9 mouse cellular contexts compared by ENCODE assay signal in the genomic region with DNA sequence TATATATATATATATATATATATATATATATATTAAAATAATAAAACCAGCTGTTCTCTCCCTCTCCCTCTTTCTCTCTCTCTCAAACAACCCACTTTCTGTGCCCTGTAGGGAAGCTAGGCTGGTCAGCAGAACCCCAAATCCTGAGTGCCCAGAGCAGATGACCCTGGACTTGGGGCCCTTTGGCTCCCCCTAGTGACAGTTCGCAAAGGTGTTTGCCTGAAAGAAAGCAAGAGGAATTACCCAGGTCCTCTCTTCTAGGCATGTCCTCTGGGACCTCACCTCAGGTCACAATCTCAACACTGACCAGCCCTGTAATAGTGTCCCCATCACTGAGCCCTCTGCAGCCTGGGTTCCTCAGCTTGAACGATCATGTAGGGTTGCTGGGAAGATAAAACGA. TPM values are rescaled to one million over a fixed set of nuclear protein-coding genes. Genes with fewer than 3 reads are reported as not detected.
DNase-seq lines count a peak whose midpoint lies in the region; ATAC-seq and TF ChIP-seq lines count a peak whose summit lies in the region.
"Had no signal": no experiment of that assay in that cellular context is flagged by ENCODE, and none has a peak within 500 bp of the region (broad histone marks: within the 10 kb centered on the region; RNA-seq: fewer than 3 reads in every experiment).

No protein-coding gene starts in this region.

- peak; percentile 69 for TF ChIP-seq CTCF in heart, postnatal 0 days (IDR thresholded peaks at IDR 0.05; ENCODE audit: low read depth)
- peak; percentile 77 for TF ChIP-seq CTCF in lung, embryonic 14.5 days (IDR thresholded peaks at IDR 0.05; ENCODE audit: low read depth)
- peak; percentile 62; the same call in 1 of the 2 replicates for TF ChIP-seq CTCF in testis, adult 2 months (IDR thresholded peaks at IDR 0.05; ENCODE audit: control insufficient read depth, insufficient read depth, insufficient replicate concordance, low read depth, low read length)

- no peak overlapping the region for H3K4me2 ChIP-seq in liver, embryonic 12.5 days
- no peak overlapping the region for H3K4me2 ChIP-seq in heart, postnatal 0 days (ENCODE audit: low read depth, low read length)
- no peak overlapping the region for H3K4me2 ChIP-seq in lung, embryonic 14.5 days
- H3K4me2 ChIP-seq: midbrain, embryonic 12.5 days had no signal

- H3K9ac ChIP-seq in liver, embryonic 12.5 days: no peak overlapping the region
- no peak overlapping the region for H3K9ac ChIP-seq in heart, postnatal 0 days (replicated peaks; ENCODE audit: low read depth, low read length)
- no peak overlapping the region for H3K9ac ChIP-seq in lung, embryonic 14.5 days
- H3K9ac ChIP-seq: midbrain, embryonic 12.5 days had no signal

- peaks cover 59% of the 10 kb centered on the region for H3K27me3 ChIP-seq in liver, embryonic 12.5 days (replicated peaks)
- H3K27me3 ChIP-seq in heart, postnatal 0 days (ENCODE audit: control insufficient read depth, insufficient read depth, low read length): peaks cover 46% of the 10 kb centered on the region
- H3K27me3 ChIP-seq in lung, embryonic 14.5 days (ENCODE audit: insufficient read depth, low read length): peaks cover 42% of the 10 kb centered on the region
- no peaks in the 10 kb centered on the region for H3K27me3 ChIP-seq in testis, adult 2 months (ENCODE audit: control insufficient read depth, insufficient read depth, low read length)

- no peak overlapping the region for H3K27ac ChIP-seq in liver, embryonic 12.5 days
- H3K27ac ChIP-seq in heart, postnatal 0 days (ENCODE audit: low read depth): no peak overlapping the region
- no peak overlapping the region for H3K27ac ChIP-seq in lung, embryonic 14.5 days (ENCODE audit: low read depth)
- H3K27ac ChIP-seq in testis, adult 2 months (ENCODE audit: control insufficient read depth, insufficient read depth, low read depth, low read length): no peak overlapping the region
- H3K27ac ChIP-seq: midbrain, embryonic 12.5 days had no signal

- H3K4me3 ChIP-seq in liver, embryonic 12.5 days: no peak overlapping the region
- H3K4me3 ChIP-seq in heart, postnatal 0 days (ENCODE audit: low read depth, low read length): no peak overlapping the region
- no peak overlapping the region for H3K4me3 ChIP-seq in lung, embryonic 14.5 days (ENCODE audit: low read depth, low read length)
- H3K4me3 ChIP-seq in testis, adult 2 months (ENCODE audit: control insufficient read depth, low read depth, low read length): no peak overlapping the region
- H3K4me3 ChIP-seq: midbrain, embryonic 12.5 days had no signal

- H3K9me3 ChIP-seq in liver, embryonic 12.5 days (replicated peaks): no peaks in the 10 kb centered on the region
- no peaks in the 10 kb centered on the region for H3K9me3 ChIP-seq in heart, postnatal 0 days (replicated peaks; ENCODE audit: control insufficient read depth, low read length)
- H3K9me3 ChIP-seq in lung, embryonic 14.5 days (ENCODE audit: low read depth, low read length): no peaks in the 10 kb centered on the region
- H3K9me3 ChIP-seq: midbrain, embryonic 12.5 days had no signal

- H3K4me1 ChIP-seq in liver, embryonic 12.5 days: peaks cover 10% of the 10 kb centered on the region; the same call in 1 of the 2 replicates
- H3K4me1 ChIP-seq in heart, postnatal 0 days (ENCODE audit: control insufficient read depth, insufficient read depth): peaks cover 6% of the 10 kb centered on the region; the same call in 1 of the 2 replicates
- no peaks in the 10 kb centered on the region for H3K4me1 ChIP-seq in lung, embryonic 14.5 days (ENCODE audit: insufficient read depth)
- H3K4me1 ChIP-seq in testis, adult 2 months (ENCODE audit: control insufficient read depth, insufficient read depth, low read length): peaks cover 19% of the 10 kb centered on the region

- DNase-seq in CD4-positive, CD25-positive, alpha-beta regulatory T cell, adult 2 months (ENCODE audit: low read depth, low spot score): peak; percentile 39
- DNase-seq in liver: peak; percentile 52
- DNase-seq in c-Kit-positive CD71-positive TER-119-positive erythroid progenitor cells, embryonic 14.5 days (ENCODE audit: low spot score): peak; percentile 18
- peak; percentile 47 for DNase-seq in heart, postnatal 0 days (ENCODE audit: low spot score)
- DNase-seq in lung, embryonic 14.5 days: peak; percentile 85

- no peak for ATAC-seq in CD4-positive, CD25-positive, alpha-beta regulatory T cell, adult 4 months
- no peak for ATAC-seq in liver, embryonic 12.5 days
- ATAC-seq in heart, postnatal 0 days (ENCODE audit: insufficient read depth, low read depth): no peak
- no peak for ATAC-seq in lung, embryonic 14.5 days (ENCODE audit: insufficient read depth)

- TF ChIP-seq POLR2A in testis, adult 2 months (IDR thresholded peaks at IDR 0.05; ENCODE audit: control insufficient read depth, low read depth, low read length): no peak

- no peak for TF ChIP-seq EP300 in heart, postnatal 0 days (IDR thresholded peaks at IDR 0.05; ENCODE audit: low read depth)

- no peaks in the 10 kb centered on the region for H3K36me3 ChIP-seq in liver, embryonic 12.5 days
- no peaks in the 10 kb centered on the region for H3K36me3 ChIP-seq in heart, postnatal 0 days (replicated peaks; ENCODE audit: control insufficient read depth, insufficient read depth, low read length)
- H3K36me3 ChIP-seq in lung, embryonic 14.5 days (ENCODE audit: insufficient read depth): no peaks in the 10 kb centered on the region
- H3K36me3 ChIP-seq in testis, adult 2 months (ENCODE audit: control insufficient read depth, insufficient read depth, low read length): no peaks in the 10 kb centered on the region
- H3K36me3 ChIP-seq: midbrain, embryonic 12.5 days had no signal

- 25% methylated on average over 3 of the region's 3 CpGs for WGBS in liver, embryonic 12.5 days (ENCODE audit: insufficient replicate concordance)
- 29% methylated on average over 3 of the region's 3 CpGs for WGBS in heart, postnatal 0 days
- WGBS in lung, embryonic 14.5 days: 28% methylated on average over 3 of the region's 3 CpGs

RNA-seq across cellular contexts. Expression of a gene that starts 2.8 kb away (rescaled TPM):
- polyA plus RNA-seq in CD4-positive, CD25-positive, alpha-beta regulatory T cell, adult 4 months (2017; shearing (Covaris generic)): not detected
- 0.50 and 0.72 TPM in 2 replicates for polyA plus RNA-seq in liver, embryonic 12.5 days (2016; fragmentation: Nextera tagmentation; extraction: Ambion mirVana)
- total RNA-seq in heart, postnatal 0 days (2014; rRNA removed; ENCODE audit: low replicate concordance): 1.3 and 4.3 TPM in 2 replicates
- polyA plus RNA-seq in heart, postnatal 0 days (2015; fragmentation: Nextera tagmentation; extraction: Ambion mirVana): 1.6 and 1.9 TPM in 2 replicates
- 4.1 and 6.0 TPM in 2 replicates for polyA plus RNA-seq in lung, embryonic 14.5 days (2014; fragmentation: Nextera tagmentation; extraction: Ambion mirVana)
- 0.96 and 1.4 TPM in 2 replicates for polyA plus RNA-seq in testis, adult 2 months (2012; rRNA removed)

RNA-seq across cellular contexts. Expression of a gene that starts 51.6 kb away (rescaled TPM):
- not detected for polyA plus RNA-seq in CD4-positive, CD25-positive, alpha-beta regulatory T cell, adult 4 months (2017; shearing (Covaris generic))
- polyA plus RNA-seq in liver, embryonic 12.5 days (2016; fragmentation: Nextera tagmentation; extraction: Ambion mirVana): 0.10 and 0.11 TPM in 2 replicates
- total RNA-seq in heart, postnatal 0 days (2014; rRNA removed; ENCODE audit: low replicate concordance): not detected in 2 replicates
- not detected in 2 replicates for polyA plus RNA-seq in heart, postnatal 0 days (2015; fragmentation: Nextera tagmentation; extraction: Ambion mirVana)
- polyA plus RNA-seq in lung, embryonic 14.5 days (2014; fragmentation: Nextera tagmentation; extraction: Ambion mirVana): 0.99 and 1.4 TPM in 2 replicates
- polyA plus RNA-seq in testis, adult 2 months (2012; rRNA removed): 4.1 and 5.6 TPM in 2 replicates

Comparison
In these comparisons a context has a peak if more than half of its experiments do, and no peak if none do; other contexts are left out.
1. DNase-seq: peak in every context shown above with its lines; median percentile 85 in lung, embryonic 14.5 days; 52 in liver; 47 in heart, postnatal 0 days; 39 in CD4-positive, CD25-positive, alpha-beta regulatory T cell, adult 2 months; 18 in c-Kit-positive CD71-positive TER-119-positive erythroid progenitor cells, embryonic 14.5 days.